8 mouse cellular contexts compared by ENCODE assay signal in genomic region chr9:22138480-22138879, GRCm38 (mm10). TPM values are rescaled to one million over a fixed set of nuclear protein-coding genes. Genes with fewer than 3 reads are reported as not detected.
DNase-seq lines count a peak whose midpoint lies in the region; ATAC-seq lines count a peak whose summit lies in the region.

No protein-coding gene starts in this region.

- no peak overlapping the region for H3K27ac ChIP-seq in hindbrain, embryonic 14.5 days
- H3K27ac ChIP-seq in hindbrain, embryonic 16.5 days (ENCODE audit: low read depth, low read length), result no peak overlapping the region

- no peak overlapping the region for H3K4me3 ChIP-seq in hindbrain, embryonic 14.5 days (replicated peaks; ENCODE audit: low read length)
- H3K4me3 ChIP-seq in hindbrain, embryonic 16.5 days (ENCODE audit: low read length), result no peak overlapping the region

- H3K4me2 ChIP-seq in hindbrain, embryonic 14.5 days (replicated peaks), result no peak overlapping the region
- H3K4me2 ChIP-seq in hindbrain, embryonic 16.5 days (ENCODE audit: low read length), result no peak overlapping the region

- WGBS in hindbrain, embryonic 14.5 days, result 37% methylated on average over 2 of the region's 2 CpGs
- WGBS in hindbrain, embryonic 16.5 days, result 27% methylated on average over 2 of the region's 2 CpGs

- no peak overlapping the region for H3K9ac ChIP-seq in hindbrain, embryonic 14.5 days
- no peak overlapping the region for H3K9ac ChIP-seq in hindbrain, embryonic 16.5 days (ENCODE audit: low read depth, low read length)

- H3K36me3 ChIP-seq in hindbrain, embryonic 14.5 days (replicated peaks; ENCODE audit: control insufficient read depth, insufficient read depth), result no peaks in the 10 kb centered on the region
- H3K36me3 ChIP-seq in hindbrain, embryonic 16.5 days (ENCODE audit: control insufficient read depth, insufficient read depth, low read length), result no peaks in the 10 kb centered on the region

- ATAC-seq in hindbrain, embryonic 14.5 days (ENCODE audit: low FRiP score), result no peak
- ATAC-seq in hindbrain, embryonic 16.5 days, result no peak
- ATAC-seq in activated CD4-positive, CD25-positive, alpha-beta regulatory T cell, adult 4 months, result no peak

- no peaks in the 10 kb centered on the region for H3K4me1 ChIP-seq in hindbrain, embryonic 14.5 days (replicated peaks; ENCODE audit: control insufficient read depth, insufficient read depth, low read length)
- H3K4me1 ChIP-seq in hindbrain, embryonic 16.5 days (ENCODE audit: control insufficient read depth, insufficient read depth, low read depth, low read length), result peaks cover 2% of the 10 kb centered on the region; the same call in 1 of the 2 replicates

- no peaks in the 10 kb centered on the region for H3K9me3 ChIP-seq in hindbrain, embryonic 14.5 days (ENCODE audit: control insufficient read depth, low read length)
- H3K9me3 ChIP-seq in hindbrain, embryonic 16.5 days (ENCODE audit: control insufficient read depth, low read length), result no peaks in the 10 kb centered on the region

- DNase-seq in hindbrain, embryonic 14.5 days (ENCODE audit: low spot score), result peak; percentile 68
- DNase-seq in thymus, postnatal 14 days, result peak; percentile 29
- DNase-seq in thymus, postnatal 0 days (ENCODE audit: low spot score), result no peak
- peak; percentile 24 for DNase-seq in embryo, embryonic 9.5 days (ENCODE audit: extremely low spot score)
- peak; percentile 76 for DNase-seq in retina, embryonic 14.5 days (ENCODE audit: low spot score)
- DNase-seq in gastrocnemius, adult 18-20 months (ENCODE audit: low spot score), result no peak

- 0 out of 2 replicates have a peak, but pooled peaks cover 3% of the 10 kb centered on the region for H3K27me3 ChIP-seq in hindbrain, embryonic 14.5 days (ENCODE audit: control insufficient read depth, insufficient read depth, low read length)
- no peaks in the 10 kb centered on the region for H3K27me3 ChIP-seq in hindbrain, embryonic 16.5 days (replicated peaks; ENCODE audit: control insufficient read depth, insufficient read depth, low read length)

RNA-seq across cellular contexts. Expression of gene Acp5, which starts 3.0 kb away (rescaled TPM):
- polyA plus RNA-seq in hindbrain, embryonic 14.5 days (2014; fragmentation: Nextera tagmentation; extraction: Ambion mirVana), result 0.47 and 0.60 TPM in 2 replicates
- 0.49 and 1.5 TPM in 2 replicates for polyA plus RNA-seq in hindbrain, embryonic 16.5 days (2015; fragmentation: Nextera tagmentation; extraction: Ambion mirVana)
- 135 TPM in 2 replicates for polyA plus RNA-seq in thymus, postnatal 0 days (2015; fragmentation: Nextera tagmentation; extraction: Ambion mirVana)
- 1 to 10 TPM in 1 of 2 experiments, under 1 TPM in 1; 0.94 to 2.3 TPM for total RNA-seq in gastrocnemius, adult 18-20 months (2021)
- polyA plus RNA-seq in activated CD4-positive, CD25-positive, alpha-beta regulatory T cell, adult 4 months (2017; shearing (Covaris generic)), result 100 to 1,000 TPM; 208 to 219 TPM

RNA-seq across cellular contexts. Expression of gene Pigyl, which starts 18.2 kb away (rescaled TPM):
- polyA plus RNA-seq in hindbrain, embryonic 14.5 days (2014; fragmentation: Nextera tagmentation; extraction: Ambion mirVana), result 78.5 and 101 TPM in 2 replicates
- 89.8 and 97.6 TPM in 2 replicates for polyA plus RNA-seq in hindbrain, embryonic 16.5 days (2015; fragmentation: Nextera tagmentation; extraction: Ambion mirVana)
- polyA plus RNA-seq in thymus, postnatal 0 days (2015; fragmentation: Nextera tagmentation; extraction: Ambion mirVana), result 105 and 111 TPM in 2 replicates
- total RNA-seq in gastrocnemius, adult 18-20 months (2021), result 10 to 100 TPM; 33.4 to 36.9 TPM
- 10 to 100 TPM; 49.5 to 56.8 TPM for polyA plus RNA-seq in activated CD4-positive, CD25-positive, alpha-beta regulatory T cell, adult 4 months (2017; shearing (Covaris generic))

RNA-seq across cellular contexts. Expression of gene Elof1, which starts 21.5 kb away (rescaled TPM):
- polyA plus RNA-seq in hindbrain, embryonic 14.5 days (2014; fragmentation: Nextera tagmentation; extraction: Ambion mirVana), result 192 and 193 TPM in 2 replicates
- polyA plus RNA-seq in hindbrain, embryonic 16.5 days (2015; fragmentation: Nextera tagmentation; extraction: Ambion mirVana), result 192 TPM in 2 replicates
- 174 and 178 TPM in 2 replicates for polyA plus RNA-seq in thymus, postnatal 0 days (2015; fragmentation: Nextera tagmentation; extraction: Ambion mirVana)
- total RNA-seq in gastrocnemius, adult 18-20 months (2021), result 10 to 100 TPM; 37.9 to 39.1 TPM
- polyA plus RNA-seq in activated CD4-positive, CD25-positive, alpha-beta regulatory T cell, adult 4 months (2017; shearing (Covaris generic)), result 100 to 1,000 TPM in 1 of 2 experiments, 10 to 100 TPM in 1; 96.8 to 108 TPM

RNA-seq across cellular contexts. Expression of gene Cnn1, which starts 39.5 kb away (rescaled TPM):
- 1.0 and 1.1 TPM in 2 replicates for polyA plus RNA-seq in hindbrain, embryonic 14.5 days (2014; fragmentation: Nextera tagmentation; extraction: Ambion mirVana)
- 0.93 and 1.4 TPM in 2 replicates for polyA plus RNA-seq in hindbrain, embryonic 16.5 days (2015; fragmentation: Nextera tagmentation; extraction: Ambion mirVana)
- 1.4 and 2.9 TPM in 2 replicates for polyA plus RNA-seq in thymus, postnatal 0 days (2015; fragmentation: Nextera tagmentation; extraction: Ambion mirVana)
- total RNA-seq in gastrocnemius, adult 18-20 months (2021), result 1 to 10 TPM; 3.1 to 6.5 TPM
- polyA plus RNA-seq in activated CD4-positive, CD25-positive, alpha-beta regulatory T cell, adult 4 months (2017; shearing (Covaris generic)), result not detected

RNA-seq across cellular contexts. Expression of gene Zfp872, which starts 49.4 kb away (rescaled TPM):
- 0.43 and 0.69 TPM in 2 replicates for polyA plus RNA-seq in hindbrain, embryonic 14.5 days (2014; fragmentation: Nextera tagmentation; extraction: Ambion mirVana)
- polyA plus RNA-seq in hindbrain, embryonic 16.5 days (2015; fragmentation: Nextera tagmentation; extraction: Ambion mirVana), result 0.79 and 1.1 TPM in 2 replicates
- polyA plus RNA-seq in thymus, postnatal 0 days (2015; fragmentation: Nextera tagmentation; extraction: Ambion mirVana), result 0.27 and 0.61 TPM in 2 replicates
- not detected for total RNA-seq in gastrocnemius, adult 18-20 months (2021)
- under 1 TPM in 1 of 2 experiments, not detected in 1; 0.17 TPM for polyA plus RNA-seq in activated CD4-positive, CD25-positive, alpha-beta regulatory T cell, adult 4 months (2017; shearing (Covaris generic))

Comparison
In these comparisons a context has a peak if more than half of its experiments do, and no peak if none do; other contexts are left out.
1. DNase-seq: peak in hindbrain, embryonic 14.5 days (single experiment), thymus, postnatal 14 days (single experiment), embryo, embryonic 9.5 days (single experiment) and retina, embryonic 14.5 days (single experiment); none in thymus, postnatal 0 days (single experiment) and gastrocnemius, adult 18-20 months (single experiment).
2. RNA of gene Acp5, which starts 3.0 kb away (polyA plus RNA-seq): 208 to 219 TPM in activated CD4-positive, CD25-positive, alpha-beta regulatory T cell, adult 4 months and 135 TPM in thymus, postnatal 0 days; 0.49 to 1.5 TPM in hindbrain, embryonic 16.5 days and 0.47 to 0.60 TPM in hindbrain, embryonic 14.5 days; every median in the first group is over 10 times any median in the second.